Mouse (Mus musculus) lung, postnatal 14 days (tissue): ENCODE data around the gene Pom121l2.

ENCODE experiments used
- DNase-seq: peaks from one replicate; pipeline ENCODE4 v3.0.0; 2021

Gene Pom121l2

GRCm38 (mm10) chr13:21980981-21981802 is at the start of gene Pom121l2:
TSS of gene Pom121l2 (plus strand) at chr13:21981194.
- peak; percentile 57 for DNase-seq

DNA sequence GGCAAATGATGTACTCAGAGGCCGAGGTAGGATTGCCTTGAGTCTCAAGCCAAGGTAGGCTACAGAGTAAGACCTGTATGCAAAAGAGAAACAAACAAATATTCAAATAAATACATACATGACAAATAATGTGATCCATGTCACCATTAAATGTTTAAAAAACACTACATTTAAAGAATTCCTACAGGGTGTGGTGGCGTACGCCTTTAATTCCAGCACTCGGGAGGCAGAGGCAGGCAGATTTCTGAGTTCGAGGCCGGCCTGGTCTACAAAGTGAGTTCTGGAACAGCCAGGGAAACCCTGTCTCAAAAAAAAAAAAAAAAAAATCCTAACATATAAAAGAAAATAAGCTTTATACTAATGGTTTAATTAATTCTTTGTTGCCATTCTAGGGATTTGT is 49.3 kb upstream of the Pom121l2 start:
- no peak for DNase-seq

- no peak for DNase-seq
These were observed 47.1 kb upstream of the Pom121l2 start for GRCm38 (mm10) chr13:21933626-21934548.

- peak; percentile 63 for DNase-seq
These were observed 45.8 kb upstream of the Pom121l2 start for GRCm38 (mm10) chr13:21934982-21935791.

GRCm38 (mm10) chr13:21935833-21936232 is 45.2 kb upstream of the Pom121l2 start:
- DNase-seq = no peak

- DNase-seq = peak; percentile 42
These were observed 44.0 kb upstream of the Pom121l2 start for GRCm38 (mm10) chr13:21936968-21937367.

DNA sequence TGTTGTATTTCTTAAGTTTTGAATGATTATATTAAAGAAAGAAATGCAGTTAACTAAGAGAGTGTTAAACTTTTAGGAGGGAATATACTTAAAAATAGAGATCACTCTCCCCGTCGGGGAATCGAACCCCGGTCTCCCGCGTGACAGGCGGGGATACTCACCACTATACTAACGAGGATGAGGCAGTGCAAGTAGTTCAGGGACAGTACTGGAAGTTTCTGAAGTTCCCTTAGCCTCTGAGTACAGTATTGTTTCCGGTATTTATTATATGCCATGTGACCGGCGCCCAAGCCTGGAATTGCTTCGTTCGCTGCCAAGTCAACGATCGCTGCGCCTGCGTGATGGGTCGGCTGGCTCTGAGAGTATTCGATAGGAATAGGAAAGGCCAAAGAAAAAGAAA is 40.8 kb upstream of the Pom121l2 start:
- DNase-seq = peak; percentile 93

DNA sequence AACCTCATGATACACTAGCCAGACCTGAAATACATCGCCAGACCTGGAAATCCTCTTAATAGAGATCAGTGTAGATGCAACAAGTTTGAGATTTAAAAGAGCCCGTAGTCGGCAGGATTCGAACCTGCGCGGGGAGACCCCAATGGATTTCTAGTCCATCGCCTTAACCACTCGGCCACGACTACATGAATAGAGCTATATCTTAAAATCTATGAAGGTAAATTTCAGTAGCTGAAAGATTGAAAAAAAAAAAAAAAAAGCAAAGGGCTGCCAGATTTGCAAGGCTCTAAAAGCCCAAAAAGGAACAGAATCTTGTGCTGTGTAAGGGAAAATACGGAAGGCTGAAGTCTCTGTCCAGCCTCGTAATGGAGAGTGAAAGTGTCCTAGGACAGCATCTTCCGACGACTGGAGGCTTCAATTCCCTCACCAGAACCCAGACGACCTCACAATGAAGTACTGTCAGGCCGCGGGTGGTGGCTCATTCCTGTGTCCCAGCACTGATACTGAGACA is 40.1 kb upstream of the Pom121l2 start:
- DNase-seq = peak; percentile 83

DNA sequence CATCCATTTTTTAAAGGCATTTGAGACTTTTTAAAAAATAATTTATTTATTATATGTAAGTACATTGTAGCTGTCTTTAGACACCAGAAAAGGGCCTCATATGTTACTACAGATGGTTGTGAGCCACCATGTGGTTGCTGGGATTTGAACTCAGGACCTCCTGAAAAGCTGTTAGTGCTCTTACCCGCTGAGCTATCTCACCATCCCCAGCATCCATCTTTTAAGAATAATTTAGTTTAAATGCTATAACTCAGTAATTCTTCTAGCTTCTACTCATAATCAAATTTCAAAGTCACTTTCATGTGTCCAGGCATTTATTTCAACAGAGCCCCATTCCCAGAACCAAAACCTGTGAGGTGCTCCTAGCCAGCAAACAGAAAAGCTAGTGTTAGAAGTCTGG is 37.4 kb upstream of the Pom121l2 start:
- DNase-seq = no peak

DNA sequence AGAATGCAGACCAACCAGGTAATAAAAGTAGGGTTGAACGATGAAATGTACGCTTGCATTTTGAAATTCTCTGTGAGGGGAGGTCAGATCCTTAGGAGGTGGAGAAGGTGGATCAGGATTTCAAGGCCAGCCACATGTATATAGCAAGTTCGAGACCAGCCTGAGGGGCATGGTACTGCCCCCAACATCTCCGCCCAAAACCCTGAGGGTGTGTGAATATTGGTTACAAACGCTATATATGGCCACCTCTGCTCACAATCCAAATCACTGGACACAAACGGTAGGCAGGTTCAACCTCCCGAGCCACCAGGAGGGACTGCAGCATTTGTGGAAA is 36.4 kb upstream of the Pom121l2 start:
- no peak for DNase-seq

GRCm38 (mm10) chr13:21944926-21945740 is 35.9 kb upstream of the Pom121l2 start, which contains the start of gene Zfp184:
TSS of gene Zfp184 (plus strand) at chr13:21945094.
- DNase-seq = peak; percentile 85

- DNase-seq = no peak
These were observed 11.7 kb upstream of the Pom121l2 start for GRCm38 (mm10) chr13:21969269-21969668.

DNA sequence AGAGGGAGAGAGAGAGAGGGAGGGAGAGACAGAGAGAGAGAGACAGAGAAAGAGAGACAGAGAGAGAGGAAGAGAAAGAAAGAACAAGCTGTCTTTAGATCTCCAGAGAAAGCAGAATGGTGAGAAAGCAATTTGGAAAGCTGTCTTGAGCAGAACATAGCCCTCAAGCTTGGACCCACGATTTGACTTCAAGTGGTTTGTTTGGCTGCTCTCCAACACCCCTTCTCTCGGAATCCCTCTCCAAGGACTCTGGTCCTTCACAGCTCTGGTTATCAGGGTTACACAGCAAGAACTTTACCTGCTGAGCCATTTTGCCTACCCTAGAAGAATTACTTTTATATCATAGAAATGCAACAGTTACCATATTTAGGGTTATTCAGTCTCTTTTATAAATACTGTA is 11.2 kb upstream of the Pom121l2 start:
- DNase-seq = no peak

DNA sequence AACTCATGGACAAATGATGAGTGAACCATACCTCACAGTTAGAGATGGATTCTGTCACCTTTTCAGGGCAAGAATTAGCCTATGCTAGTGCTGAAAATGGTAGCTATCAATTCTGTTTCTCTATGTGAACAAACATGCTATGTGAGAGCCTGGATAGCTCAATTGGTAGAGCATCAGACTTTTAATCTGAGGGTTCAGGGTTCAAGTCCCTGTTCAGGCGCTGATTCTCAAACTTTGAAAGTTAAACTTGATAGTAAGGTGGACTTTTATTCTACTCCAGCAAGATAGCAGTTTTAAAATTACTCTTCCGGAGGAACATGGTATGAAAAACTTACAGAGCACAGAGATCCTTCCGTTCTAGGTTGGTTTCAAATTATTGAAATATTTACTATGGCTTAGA is 9.4 kb upstream of the Pom121l2 start:
- no peak for DNase-seq

- peak; percentile 94 for DNase-seq
These were observed 6.7 kb upstream of the Pom121l2 start for GRCm38 (mm10) chr13:21974221-21974725.

GRCm38 (mm10) chr13:21974726-21975473 is 6.1 kb upstream of the Pom121l2 start:
- DNase-seq = peak; percentile 82

GRCm38 (mm10) chr13:21981803-21982193 is 804 bp downstream of the Pom121l2 start:
- DNase-seq = no peak

DNA sequence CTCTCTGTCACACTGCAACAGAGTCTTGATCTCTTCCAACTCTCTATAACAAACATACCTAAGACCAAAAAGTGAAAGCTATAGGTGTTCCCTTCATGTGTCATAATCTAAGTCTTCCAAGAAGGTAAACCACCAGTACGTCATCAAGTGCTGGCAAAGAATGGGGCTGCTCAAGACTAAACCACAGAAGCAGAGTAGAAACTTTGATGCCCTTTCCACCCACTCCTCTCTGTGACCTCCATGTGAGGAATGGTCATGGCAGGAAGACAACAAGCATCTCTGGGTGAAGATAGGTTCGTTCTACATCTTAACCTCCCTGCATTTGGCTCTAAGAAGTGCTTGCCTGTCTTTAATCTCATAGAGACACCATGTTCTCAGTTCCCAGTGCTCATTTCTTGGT is 3.5 kb downstream of the Pom121l2 start:
- DNase-seq = no peak

- DNase-seq = no peak
These were observed 11.6 kb downstream of the Pom121l2 start for GRCm38 (mm10) chr13:21992550-21992949.

- peak; percentile 23 for DNase-seq
These were observed 13.2 kb downstream of the Pom121l2 start for GRCm38 (mm10) chr13:21993957-21994738.
